Comparison of ENCODE assay signal across 8 mouse cellular contexts in the genomic region with DNA sequence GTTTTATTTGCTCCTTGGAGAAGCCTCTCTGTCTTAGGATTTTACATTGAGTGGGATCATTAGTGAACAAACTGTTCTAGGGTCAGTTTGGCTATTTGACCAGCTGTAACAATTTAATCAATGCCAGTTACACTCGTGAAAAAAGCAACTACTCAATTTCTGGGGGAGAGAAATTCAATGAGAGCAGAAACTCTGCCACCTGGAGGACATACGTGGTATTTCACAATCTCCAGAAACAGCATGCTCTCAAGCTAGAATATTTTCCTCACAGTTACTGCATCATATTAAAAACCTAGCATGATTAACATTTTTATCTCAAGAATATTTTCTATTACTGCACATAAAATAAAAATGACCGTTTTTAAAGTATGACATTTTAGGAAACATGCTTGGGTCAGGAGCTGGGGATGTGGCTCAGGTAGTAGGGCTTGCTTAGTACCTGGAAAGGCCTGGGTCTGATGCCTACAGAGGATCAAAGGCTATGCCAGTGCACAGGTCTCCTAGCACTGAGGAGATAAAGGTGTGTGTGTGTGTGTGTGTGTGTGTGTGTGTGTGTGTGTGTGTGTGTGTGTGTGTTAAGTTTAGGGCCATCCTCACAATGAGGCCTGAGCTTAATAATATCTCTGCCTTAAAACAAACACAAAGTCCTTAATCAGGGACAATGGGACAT. TPM values are rescaled to one million over a fixed set of nuclear protein-coding genes. Genes with fewer than 3 reads are reported as not detected.
DNase-seq lines count a peak whose midpoint lies in the region; ATAC-seq lines count a peak whose summit lies in the region.

No protein-coding gene starts in this region.

- no peak for ATAC-seq in hindbrain, embryonic 14.5 days (ENCODE audit: low FRiP score)
- ATAC-seq in hindbrain, embryonic 13.5 days (ENCODE audit: low FRiP score) = no peak

- peak; percentile 87 for DNase-seq in hindbrain, embryonic 14.5 days (ENCODE audit: low spot score)
- peak; percentile 32 for DNase-seq in thymus, postnatal 4 days
- no peak for DNase-seq in thymus, postnatal 25 days
- peak; percentile 69 for DNase-seq in embryo, embryonic 10 days (ENCODE audit: low spot score)
- peak; percentile 56 for DNase-seq in limb, embryonic 10.5 days (ENCODE audit: low spot score)
- DNase-seq in testis, postnatal 10 days (ENCODE audit: low spot score) = peak; percentile 64
- DNase-seq in frontal cortex, postnatal 10 days (ENCODE audit: low spot score in 2 of 2) = no peak

- no peaks in the 10 kb centered on the region for H3K36me3 ChIP-seq in hindbrain, embryonic 14.5 days (replicated peaks; ENCODE audit: control insufficient read depth, insufficient read depth)
- peaks cover 10% of the 10 kb centered on the region; the same call in 1 of the 2 replicates for H3K36me3 ChIP-seq in hindbrain, embryonic 13.5 days
- H3K36me3 ChIP-seq in limb, embryonic 10.5 days = peaks cover 31% of the 10 kb centered on the region

- H3K27ac ChIP-seq in hindbrain, embryonic 14.5 days = no peak overlapping the region
- no peak overlapping the region for H3K27ac ChIP-seq in hindbrain, embryonic 13.5 days
- H3K27ac ChIP-seq in limb, embryonic 10.5 days = 0 out of 2 replicates have a peak overlapping the region, but pooled peaks have one; percentile 25

- no peaks in the 10 kb centered on the region for H3K9me3 ChIP-seq in hindbrain, embryonic 14.5 days (ENCODE audit: control insufficient read depth, low read length)
- no peaks in the 10 kb centered on the region for H3K9me3 ChIP-seq in hindbrain, embryonic 13.5 days
- no peaks in the 10 kb centered on the region for H3K9me3 ChIP-seq in limb, embryonic 10.5 days (replicated peaks)

- H3K4me2 ChIP-seq in hindbrain, embryonic 14.5 days (replicated peaks) = no peak overlapping the region
- no peak overlapping the region for H3K4me2 ChIP-seq in hindbrain, embryonic 13.5 days

- H3K9ac ChIP-seq in hindbrain, embryonic 14.5 days = no peak overlapping the region
- H3K9ac ChIP-seq in hindbrain, embryonic 13.5 days = no peak overlapping the region

- under 1% methylated on average over 3 of the region's 3 CpGs for WGBS in hindbrain, embryonic 14.5 days
- WGBS in hindbrain, embryonic 13.5 days = 2% methylated on average over 3 of the region's 3 CpGs
- 2% methylated on average over 3 of the region's 3 CpGs for WGBS in limb, embryonic 10.5 days

- H3K4me1 ChIP-seq in hindbrain, embryonic 14.5 days (replicated peaks; ENCODE audit: control insufficient read depth, insufficient read depth, low read length) = no peaks in the 10 kb centered on the region
- no peaks in the 10 kb centered on the region for H3K4me1 ChIP-seq in hindbrain, embryonic 13.5 days (replicated peaks)
- H3K4me1 ChIP-seq in limb, embryonic 10.5 days = 0 out of 2 replicates have a peak, but pooled peaks cover 5% of the 10 kb centered on the region

- no peak overlapping the region for H3K4me3 ChIP-seq in hindbrain, embryonic 14.5 days (replicated peaks; ENCODE audit: low read length)
- no peak overlapping the region for H3K4me3 ChIP-seq in hindbrain, embryonic 13.5 days
- H3K4me3 ChIP-seq in limb, embryonic 10.5 days = no peak overlapping the region

- no peaks in the 10 kb centered on the region for H3K27me3 ChIP-seq in hindbrain, embryonic 14.5 days (ENCODE audit: control insufficient read depth, insufficient read depth, low read length)
- 0 out of 2 replicates have a peak, but pooled peaks cover under 1% of the 10 kb centered on the region for H3K27me3 ChIP-seq in hindbrain, embryonic 13.5 days
- H3K27me3 ChIP-seq in limb, embryonic 10.5 days (ENCODE audit: low read depth, poor library complexity, severe bottlenecking) = no peaks in the 10 kb centered on the region

RNA-seq across cellular contexts. Expression of gene Tgfb2, which starts 7.1 kb away (rescaled TPM):
- polyA plus RNA-seq in hindbrain, embryonic 14.5 days (2014; fragmentation: Nextera tagmentation; extraction: Ambion mirVana) = 23.2 and 31.8 TPM in 2 replicates
- 20.6 and 23.1 TPM in 2 replicates for polyA plus RNA-seq in hindbrain, embryonic 13.5 days (2015; fragmentation: Nextera tagmentation; extraction: Ambion mirVana)
- polyA plus RNA-seq in limb, embryonic 10.5 days (2016; fragmentation: Nextera tagmentation; extraction: Ambion mirVana) = 21.8 and 39.7 TPM in 2 replicates

RNA-seq across cellular contexts. Expression of gene Rrp15, which starts 36.2 kb away (rescaled TPM):
- 26.8 and 27.9 TPM in 2 replicates for polyA plus RNA-seq in hindbrain, embryonic 14.5 days (2014; fragmentation: Nextera tagmentation; extraction: Ambion mirVana)
- 31.8 and 34.9 TPM in 2 replicates for polyA plus RNA-seq in hindbrain, embryonic 13.5 days (2015; fragmentation: Nextera tagmentation; extraction: Ambion mirVana)
- 93.2 and 113 TPM in 2 replicates for polyA plus RNA-seq in limb, embryonic 10.5 days (2016; fragmentation: Nextera tagmentation; extraction: Ambion mirVana)

Comparison
In these comparisons a context has a peak if more than half of its experiments do, and no peak if none do; other contexts are left out.
1. DNase-seq: peak in hindbrain, embryonic 14.5 days (single experiment), thymus, postnatal 4 days (single experiment), embryo, embryonic 10 days (single experiment), limb, embryonic 10.5 days (single experiment) and testis, postnatal 10 days (single experiment); none in thymus, postnatal 25 days (single experiment) and frontal cortex, postnatal 10 days (0 of 2).